Mouse (Mus musculus): Measurements from ENCODE around the gene Sfxn5.

Sfxn5 gene

GRCm38 (mm10) chr6:85334251-85334650 lies 1.0 kb upstream of the Sfxn5 start:
- DNase-seq (ENCODE audit: low spot score in 2 of 2): no peak

GRCm38 (mm10) chr6:85333732-85334131 lies 510 bp upstream of the Sfxn5 start:
- DNase-seq (ENCODE audit: low spot score in 2 of 2): no peak

GRCm38 (mm10) chr6:85332351-85332999 lies 747 bp downstream of the Sfxn5 start:
- DNase-seq (ENCODE audit: low spot score in 2 of 2): no peak

GRCm38 (mm10) chr6:85331736-85332135 lies 1.5 kb downstream of the Sfxn5 start:
- DNase-seq (ENCODE audit: low spot score in 2 of 2): no peak

GRCm38 (mm10) chr6:85331221-85331735 lies 1.9 kb downstream of the Sfxn5 start:
- DNase-seq (ENCODE audit: low spot score in 2 of 2): no peak

- no peak for DNase-seq (ENCODE audit: low spot score in 2 of 2)
Observed at GRCm38 (mm10) chr6:85329666-85330185, 3.5 kb downstream of the Sfxn5 start.

- no peak for DNase-seq (ENCODE audit: low spot score in 2 of 2)
Observed at GRCm38 (mm10) chr6:85326564-85326963, 6.7 kb downstream of the Sfxn5 start.

- no peak for DNase-seq (ENCODE audit: low spot score in 2 of 2)
Observed at GRCm38 (mm10) chr6:85325109-85325508, 8.1 kb downstream of the Sfxn5 start.

GRCm38 (mm10) chr6:85320445-85320866 lies 12.8 kb downstream of the Sfxn5 start:
- peak; percentile 58 to 71 for DNase-seq (ENCODE audit: low spot score in 2 of 2)

- DNase-seq (ENCODE audit: low spot score in 2 of 2): no peak
Observed at GRCm38 (mm10) chr6:85316211-85316610, 17.0 kb downstream of the Sfxn5 start.

GRCm38 (mm10) chr6:85314064-85314798 lies 19.0 kb downstream of the Sfxn5 start:
- DNase-seq (ENCODE audit: low spot score in 2 of 2): no peak

GRCm38 (mm10) chr6:85307894-85308293 lies 25.3 kb downstream of the Sfxn5 start:
- no peak for DNase-seq (ENCODE audit: low spot score in 2 of 2)

- no peak for DNase-seq (ENCODE audit: low spot score in 2 of 2)
Observed at GRCm38 (mm10) chr6:85306375-85306774, 26.8 kb downstream of the Sfxn5 start.

GRCm38 (mm10) chr6:85305826-85306225 lies 27.4 kb downstream of the Sfxn5 start:
- DNase-seq (ENCODE audit: low spot score in 2 of 2): no peak

- DNase-seq (ENCODE audit: low spot score in 2 of 2): no peak
Observed at GRCm38 (mm10) chr6:85304966-85305365, 28.3 kb downstream of the Sfxn5 start.

GRCm38 (mm10) chr6:85302326-85303055 lies 30.7 kb downstream of the Sfxn5 start:
- peak; percentile 66 for DNase-seq (ENCODE audit: low spot score in 2 of 2)

GRCm38 (mm10) chr6:85295384-85296167 lies 37.6 kb downstream of the Sfxn5 start:
- DNase-seq (ENCODE audit: low spot score in 2 of 2): peak; percentile 39 to 62

GRCm38 (mm10) chr6:85294004-85294379 lies 39.2 kb downstream of the Sfxn5 start:
- DNase-seq (ENCODE audit: low spot score in 2 of 2): no peak

GRCm38 (mm10) chr6:85293255-85294003 lies 39.8 kb downstream of the Sfxn5 start:
- peak in 1 of 2 experiments; percentile 25 for DNase-seq (ENCODE audit: low spot score in 2 of 2)

Measured in frontal cortex, postnatal 10 days (tissue).